Mouse (Mus musculus) forebrain, embryonic 15.5 days (tissue): Measurements from ENCODE around the gene Socs3. TPM values are rescaled to one million over a fixed set of nuclear protein-coding genes. Genes with fewer than 3 reads are reported as not detected.

Experiments used
- ATAC-seq: fragments of 200-750 bp; cut with Nextera tagmentation; replicated peaks from 2 replicates; pipeline ENCODE4 v1.8.0; 2017; ENCODE audit warnings: mild to moderate bottlenecking, moderate TSS enrichment, moderate library complexity
- H3K27ac ChIP-seq: fragments of 300-500 bp; sonication (generic); replicated peaks from 2 replicates; pipeline ENCODE4 v1.5.1; 2015; ENCODE audit warnings: mild to moderate bottlenecking, inconsistent platforms
- H3K27me3 ChIP-seq: fragments of 300-500 bp; sonication (generic); 2 replicates; pipeline ENCODE4 v1.6.1; 2015; ENCODE audit warnings: inconsistent platforms
- H3K36me3 ChIP-seq: fragments of 300-500 bp; sonication (generic); 2 replicates; pipeline ENCODE4 v1.6.1; 2015; ENCODE audit warnings: mild to moderate bottlenecking, inconsistent platforms
- H3K4me1 ChIP-seq: fragments of 300-500 bp; sonication (generic); 2 replicates; pipeline ENCODE4 v1.6.1; 2015; ENCODE audit warnings: inconsistent platforms
- H3K4me2 ChIP-seq: fragments of 300-500 bp; sonication (generic); replicated peaks from 2 replicates; pipeline ENCODE4 v1.6.1; 2015; ENCODE audit warnings: mild to moderate bottlenecking, inconsistent platforms
- H3K4me3 ChIP-seq: fragments of 300-500 bp; sonication (generic); 2 replicates; pipeline ENCODE4 v1.5.1; 2015; ENCODE audit warnings: mild to moderate bottlenecking, inconsistent platforms
- H3K9ac ChIP-seq: fragments of 300-500 bp; sonication (generic); replicated peaks from 2 replicates; pipeline ENCODE4 v1.6.1; 2015; ENCODE audit warnings: mild to moderate bottlenecking, inconsistent platforms
- H3K9me3 ChIP-seq: fragments of 300-500 bp; sonication (generic); 2 replicates; pipeline ENCODE4 v1.6.1; 2016; ENCODE audit warnings: inconsistent platforms
- WGBS: fragments of 180-500 bp; shearing (Covaris S2); methylation state at CpG from one replicate; pipeline ENCODE4 v1.1.7; 2015; ENCODE audit warnings: mixed read lengths; 5-methylcytosine and 5-hydroxymethylcytosine counted together
- polyA plus RNA-seq: library from polyadenylated mRNA; unstranded; fragments of >200 nt; fragmentation: Nextera tagmentation; extraction: Ambion mirVana; gene quantifications from 2 replicates; pipeline ENCODE4 v1.2.1, GENCODE M21; 2015

Socs3 gene
- polyA plus RNA-seq, 1 experiment from 2014 or later, result 15.1 TPM

- H3K36me3 ChIP-seq, result no peaks in the 10 kb centered on the region
- no peak overlapping the region for H3K4me3 ChIP-seq
- no peaks in the 10 kb centered on the region for H3K27me3 ChIP-seq
- ATAC-seq, result peak; percentile 90
- WGBS, result 2% methylated on average over 7 of the region's 7 CpGs
- no peaks in the 10 kb centered on the region for H3K9me3 ChIP-seq
- H3K4me2 ChIP-seq, result peak overlapping the region; percentile 30
- no peak overlapping the region for H3K9ac ChIP-seq
- peak overlapping the region; percentile 81 for H3K27ac ChIP-seq
- peaks cover 41% of the 10 kb centered on the region for H3K4me1 ChIP-seq
Measured at GRCm38 (mm10) chr11:117939741-117940285, 30.0 kb downstream of the Socs3 start.

- no peaks in the 10 kb centered on the region for H3K27me3 ChIP-seq
- ATAC-seq, result 0 out of 2 replicates have a peak, but pooled peaks have one; percentile 57
- no peaks in the 10 kb centered on the region for H3K9me3 ChIP-seq
- H3K4me3 ChIP-seq, result no peak overlapping the region
- peak overlapping the region; percentile 30 for H3K4me2 ChIP-seq
- no peaks in the 10 kb centered on the region for H3K36me3 ChIP-seq
- no peak overlapping the region for H3K9ac ChIP-seq
- peaks cover 41% of the 10 kb centered on the region for H3K4me1 ChIP-seq
- H3K27ac ChIP-seq, result peak overlapping the region; percentile 81
- WGBS, result 17% methylated on average over 4 of the region's 4 CpGs
Measured at GRCm38 (mm10) chr11:117939004-117939730, 30.7 kb downstream of the Socs3 start.

GRCm38 (mm10) chr11:117936202-117936601 lies 33.6 kb downstream of the Socs3 start:
- no peak for ATAC-seq
- Histone ChIP-seq H3K9ac (no peak overlapping the region), H3K4me2 (no peak overlapping the region), H3K36me3 (no peaks in the 10 kb centered on the region), H3K4me3 (no peak overlapping the region), H3K9me3 (no peaks in the 10 kb centered on the region), H3K27me3 (peaks cover 6% of the 10 kb centered on the region; the same call in 1 of the 2 replicates), H3K27ac (no peak overlapping the region), H3K4me1 (peaks cover 34% of the 10 kb centered on the region)
- WGBS, result 29% methylated on average over 8 of the region's 8 CpGs

GRCm38 (mm10) chr11:117935616-117936015 lies 34.2 kb downstream of the Socs3 start:
- 55% methylated on average over 9 of the region's 9 CpGs for WGBS
- Histone ChIP-seq H3K4me3 (no peak overlapping the region), H3K9ac (no peak overlapping the region), H3K4me2 (no peak overlapping the region), H3K4me1 (peaks cover 34% of the 10 kb centered on the region), H3K27me3 (peaks cover 6% of the 10 kb centered on the region; the same call in 1 of the 2 replicates), H3K27ac (no peak overlapping the region), H3K9me3 (no peaks in the 10 kb centered on the region), H3K36me3 (no peaks in the 10 kb centered on the region)
- ATAC-seq, result no peak

GRCm38 (mm10) chr11:117934576-117935368 lies 35.1 kb downstream of the Socs3 start:
- no peak overlapping the region for H3K27ac ChIP-seq
- no peaks in the 10 kb centered on the region for H3K9me3 ChIP-seq
- H3K36me3 ChIP-seq, result no peaks in the 10 kb centered on the region
- no peak overlapping the region for H3K4me2 ChIP-seq
- peaks cover 6% of the 10 kb centered on the region; the same call in 1 of the 2 replicates for H3K27me3 ChIP-seq
- peaks cover 28% of the 10 kb centered on the region for H3K4me1 ChIP-seq
- WGBS, result 75% methylated on average over 5 of the region's 5 CpGs
- H3K4me3 ChIP-seq, result no peak overlapping the region
- ATAC-seq, result no peak
- no peak overlapping the region for H3K9ac ChIP-seq

- Histone ChIP-seq H3K36me3 (no peaks in the 10 kb centered on the region), H3K27ac (no peak overlapping the region), H3K4me2 (no peak overlapping the region), H3K4me1 (peaks cover 22% of the 10 kb centered on the region), H3K9ac (no peak overlapping the region), H3K27me3 (peaks cover 6% of the 10 kb centered on the region; the same call in 1 of the 2 replicates), H3K4me3 (no peak overlapping the region), H3K9me3 (no peaks in the 10 kb centered on the region)
- ATAC-seq, result no peak
- WGBS, result 38% methylated on average over 2 of the region's 2 CpGs
Measured at GRCm38 (mm10) chr11:117934168-117934567, 35.7 kb downstream of the Socs3 start.

- Histone ChIP-seq H3K4me3 (no peak overlapping the region), H3K9me3 (no peaks in the 10 kb centered on the region), H3K27ac (no peak overlapping the region), H3K9ac (no peak overlapping the region), H3K4me1 (peaks cover 17% of the 10 kb centered on the region), H3K27me3 (peaks cover 6% of the 10 kb centered on the region; the same call in 1 of the 2 replicates), H3K4me2 (no peak overlapping the region), H3K36me3 (no peaks in the 10 kb centered on the region)
- WGBS, result 31% methylated on average over 4 of the region's 4 CpGs
- no peak for ATAC-seq
Measured at GRCm38 (mm10) chr11:117932195-117932594, 37.7 kb downstream of the Socs3 start.

GRCm38 (mm10) chr11:117931576-117931975 lies 38.3 kb downstream of the Socs3 start:
- Histone ChIP-seq H3K9me3 (no peaks in the 10 kb centered on the region), H3K4me1 (peaks cover 17% of the 10 kb centered on the region), H3K27ac (no peak overlapping the region), H3K36me3 (no peaks in the 10 kb centered on the region), H3K9ac (no peak overlapping the region), H3K4me3 (no peak overlapping the region), H3K27me3 (peaks cover 6% of the 10 kb centered on the region; the same call in 1 of the 2 replicates), H3K4me2 (no peak overlapping the region)
- WGBS, result 61% methylated on average over 6 of the region's 6 CpGs
- ATAC-seq, result no peak

GRCm38 (mm10) chr11:117930781-117931338 lies 39.0 kb downstream of the Socs3 start:
- H3K27me3 ChIP-seq, result peaks cover 6% of the 10 kb centered on the region; the same call in 1 of the 2 replicates
- WGBS, result 3% methylated on average over 44 of the region's 48 CpGs

GRCm38 (mm10) chr11:117925541-117925940 lies 44.3 kb downstream of the Socs3 start:
- Histone ChIP-seq H3K4me2 (no peak overlapping the region), H3K9ac (no peak overlapping the region), H3K27me3 (no peaks in the 10 kb centered on the region), H3K27ac (no peak overlapping the region), H3K4me1 (peaks cover 2% of the 10 kb centered on the region; the same call in 1 of the 2 replicates), H3K36me3 (no peaks in the 10 kb centered on the region), H3K4me3 (no peak overlapping the region), H3K9me3 (no peaks in the 10 kb centered on the region)
- ATAC-seq, result no peak
- WGBS, result 18% methylated on average over 1 of the region's 1 CpGs

More at GRCm38 (mm10) chr11:117930781-117931338, 39.0 kb downstream of the Socs3 start:
- Histone ChIP-seq H3K27ac (no peak overlapping the region), H3K4me3 (peak overlapping the region; percentile 37), H3K4me1 (peaks cover 10% of the 10 kb centered on the region), H3K4me2 (peak overlapping the region; percentile 68), H3K9me3 (no peaks in the 10 kb centered on the region), H3K9ac (peak overlapping the region; percentile 39; the same call in 1 of the 2 replicates), H3K36me3 (no peaks in the 10 kb centered on the region)
- ATAC-seq, result peak; percentile 65

- WGBS, result 86% methylated on average over 6 of the region's 6 CpGs
- H3K9me3 ChIP-seq, result no peaks in the 10 kb centered on the region
- H3K36me3 ChIP-seq, result no peaks in the 10 kb centered on the region
- no peak for ATAC-seq
- no peaks in the 10 kb centered on the region for H3K27me3 ChIP-seq
- H3K4me1 ChIP-seq, result no peaks in the 10 kb centered on the region
- no peak overlapping the region for H3K9ac ChIP-seq
- no peak overlapping the region for H3K4me3 ChIP-seq
- H3K4me2 ChIP-seq, result no peak overlapping the region
- H3K27ac ChIP-seq, result no peak overlapping the region
Measured at GRCm38 (mm10) chr11:117924466-117924865, 45.4 kb downstream of the Socs3 start.
